Mouse (Mus musculus): ENCODE results near the gene Setd1a. TPM values are rescaled to one million over a fixed set of nuclear protein-coding genes. Genes with fewer than 3 reads are reported as not detected.
"Not testable (repeated sequence)": the region's sequence is repeated elsewhere in the genome, so short reads cannot be mapped to it uniquely, and the experiment has no call there.

Setd1a gene
- 8.9 and 23.2 TPM in 2 replicates for polyA plus RNA-seq (2012; rRNA removed)

DNA sequence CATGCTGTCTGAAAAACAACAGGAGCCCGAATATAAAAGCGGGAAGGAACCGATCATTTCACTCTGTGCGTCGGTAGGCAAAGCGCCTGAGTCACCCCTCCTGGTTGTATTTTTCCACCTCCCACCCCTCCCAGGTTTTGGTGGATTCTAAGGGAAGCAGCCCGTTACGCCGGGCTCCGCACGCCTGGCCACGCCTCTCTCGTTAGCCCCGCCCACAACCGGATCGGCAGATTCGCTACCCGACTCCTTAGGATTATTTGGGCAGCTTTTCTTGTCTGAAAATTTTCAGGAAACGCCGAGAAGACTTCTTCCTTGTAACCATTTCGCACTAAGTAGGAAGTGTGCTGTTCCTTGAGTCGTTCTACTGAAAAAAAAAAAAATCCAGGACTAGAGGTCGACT is at the start of gene Setd1a:
Gene Setd1a, plus strand, starts transcription at position 245 of the 400 bp plus-strand sequence.
- TF ChIP-seq CTCF (IDR thresholded peaks at IDR 0.05; ENCODE audit: borderline replicate concordance, extremely low read depth, insufficient read depth, insufficient read length) (no peak), POLR2A (IDR thresholded peaks at IDR 0.05; ENCODE audit: borderline replicate concordance, extremely low read depth, insufficient read depth, insufficient read length, poor library complexity, severe bottlenecking) (peak; percentile 38; the same call in 1 of the 2 replicates)

DNA sequence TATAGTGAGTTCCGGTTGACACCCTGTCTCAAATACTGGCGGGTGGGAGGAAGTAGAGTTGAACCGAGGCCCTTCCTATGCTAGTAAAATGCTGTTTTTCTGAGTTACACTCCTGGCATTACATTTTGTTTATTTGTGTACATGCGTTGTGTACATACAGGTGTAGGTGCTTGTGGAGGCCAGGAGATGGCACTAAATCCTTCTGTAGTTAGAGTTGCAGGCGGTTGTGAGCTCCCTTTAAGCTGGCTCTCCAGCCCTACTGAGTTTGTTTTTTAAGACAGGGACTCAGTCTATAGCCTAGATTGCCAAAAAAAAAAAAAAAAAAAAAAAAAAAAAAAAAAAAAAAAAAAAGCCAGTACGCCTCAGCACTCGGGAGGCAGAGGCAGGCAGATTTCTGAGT is 48.6 kb upstream of the Setd1a start:
- no peak for DNase-seq (ENCODE audit: low read depth)
- no peak for TF ChIP-seq POLR2A (IDR thresholded peaks at IDR 0.05; ENCODE audit: borderline replicate concordance, extremely low read depth, insufficient read depth, insufficient read length, poor library complexity, severe bottlenecking)
- TF ChIP-seq CTCF (IDR thresholded peaks at IDR 0.05; ENCODE audit: borderline replicate concordance, extremely low read depth, insufficient read depth, insufficient read length): no peak

More for the DNA sequence above, at the start of gene Setd1a:
- peak; percentile 92 for DNase-seq (ENCODE audit: low read depth)

DNA sequence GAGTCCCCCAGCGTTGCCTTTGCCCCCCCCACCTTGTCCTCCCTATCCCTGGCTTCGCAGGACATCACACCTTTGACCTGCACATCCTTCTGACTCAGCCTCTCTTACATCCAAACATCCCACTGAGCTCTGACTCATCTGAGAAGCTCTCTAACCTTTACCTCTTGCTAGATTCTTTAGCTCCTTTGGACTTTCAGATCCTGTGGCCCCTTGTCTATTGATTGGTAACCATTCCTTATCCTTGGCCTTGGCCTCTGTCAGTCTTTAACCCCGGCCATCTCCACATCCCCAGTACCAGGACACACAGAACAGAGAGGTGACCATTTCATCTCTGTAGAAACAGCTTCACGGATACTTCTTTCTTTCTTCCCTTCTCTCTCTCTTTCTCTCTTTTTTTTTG is 46.3 kb upstream of the Setd1a start:
- no peak for DNase-seq (ENCODE audit: low read depth)
- TF ChIP-seq CTCF (IDR thresholded peaks at IDR 0.05; ENCODE audit: borderline replicate concordance, extremely low read depth, insufficient read depth, insufficient read length) (no peak), POLR2A (IDR thresholded peaks at IDR 0.05; ENCODE audit: borderline replicate concordance, extremely low read depth, insufficient read depth, insufficient read length, poor library complexity, severe bottlenecking) (no peak)

DNA sequence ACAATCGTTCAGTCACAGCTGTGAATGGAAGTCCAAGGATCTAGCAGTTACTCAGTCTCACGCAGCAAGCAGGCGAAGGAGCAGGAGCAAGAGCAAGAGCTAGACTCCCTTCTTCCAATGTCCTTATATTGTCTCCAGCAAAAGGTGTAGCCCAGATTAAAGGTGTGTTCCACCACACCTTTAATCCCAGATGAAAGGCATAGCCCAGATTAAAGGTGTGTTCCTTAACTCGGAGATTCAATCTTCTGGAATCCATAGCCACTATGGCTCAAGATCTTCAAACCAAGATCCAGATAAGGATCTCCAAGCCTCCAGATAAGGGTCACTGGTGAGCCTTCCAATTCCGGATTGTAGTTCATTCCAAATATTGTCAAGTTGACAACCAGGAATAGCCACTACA is 44.4 kb upstream of the Setd1a start, which contains the start of gene Ctf2:
Gene Ctf2, minus strand, starts transcription at position 101 of the 400 bp plus-strand sequence.
- not testable (repeated sequence) for DNase-seq (ENCODE audit: low read depth)

DNA sequence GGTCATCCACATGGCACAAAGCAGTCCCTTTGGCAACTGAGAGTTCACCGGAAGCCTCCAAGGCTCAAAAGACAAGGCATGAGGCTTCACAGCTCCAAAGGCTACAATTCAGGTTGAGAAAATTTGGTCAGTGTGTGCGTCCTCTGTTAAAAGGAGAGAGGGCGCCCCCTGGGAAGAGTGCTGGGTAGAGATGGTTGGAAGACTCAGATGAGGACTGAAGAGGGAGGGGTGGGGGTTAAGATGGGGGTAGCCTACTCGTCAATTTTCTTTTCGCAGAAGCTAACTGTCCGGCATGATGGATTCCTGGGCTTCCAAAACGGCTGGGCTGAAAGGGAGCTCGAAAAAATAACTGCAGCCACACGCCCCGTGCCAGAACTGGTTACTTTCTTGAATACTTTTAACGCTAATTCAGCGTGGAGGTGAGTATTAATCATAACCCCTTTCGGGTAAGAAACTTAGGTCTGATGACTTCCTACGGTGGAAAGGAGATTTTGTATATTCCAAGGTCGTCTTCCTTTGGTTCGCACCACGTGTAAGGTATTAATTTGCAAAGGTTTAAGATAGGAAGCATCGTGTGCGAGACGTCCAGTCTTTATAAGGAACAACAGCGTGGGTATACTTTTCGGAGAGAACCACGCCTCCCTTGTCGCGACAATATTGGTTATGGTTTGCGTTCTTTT is 32.0 kb upstream of the Setd1a start, which contains the start of gene Fbxl19:
Gene Fbxl19, plus strand, starts transcription at position 178 of the 680 bp plus-strand sequence.
- DNase-seq (ENCODE audit: low read depth): peak; percentile 88
- TF ChIP-seq POLR2A (IDR thresholded peaks at IDR 0.05; ENCODE audit: borderline replicate concordance, extremely low read depth, insufficient read depth, insufficient read length, poor library complexity, severe bottlenecking): no peak
- TF ChIP-seq CTCF (IDR thresholded peaks at IDR 0.05; ENCODE audit: borderline replicate concordance, extremely low read depth, insufficient read depth, insufficient read length): peak; percentile 63; the same call in 1 of the 2 replicates

DNA sequence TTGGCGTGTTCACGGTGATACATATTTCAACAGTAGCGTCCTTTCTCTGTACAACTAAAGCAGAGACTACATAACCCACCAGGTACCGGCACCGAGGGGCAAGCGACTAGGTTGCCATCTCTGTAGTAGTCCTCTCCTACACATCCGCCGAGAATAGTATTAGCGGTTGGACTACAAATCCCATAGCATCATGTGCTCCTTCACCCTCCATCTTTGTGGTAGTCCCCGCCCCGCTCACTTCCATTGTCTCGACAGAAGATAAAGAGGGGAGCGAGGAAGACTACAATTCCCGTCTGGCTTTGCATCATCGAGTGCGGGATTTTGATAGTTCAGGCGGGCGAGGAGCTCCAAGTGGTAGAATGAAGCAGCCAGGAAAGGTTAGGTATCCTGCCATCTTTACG is 31.2 kb upstream of the Setd1a start:
- TF ChIP-seq CTCF (IDR thresholded peaks at IDR 0.05; ENCODE audit: borderline replicate concordance, extremely low read depth, insufficient read depth, insufficient read length) (no peak), POLR2A (IDR thresholded peaks at IDR 0.05; ENCODE audit: borderline replicate concordance, extremely low read depth, insufficient read depth, insufficient read length, poor library complexity, severe bottlenecking) (no peak; the same call in 1 of the 2 replicates)
- peak; percentile 100 for DNase-seq (ENCODE audit: low read depth)

DNA sequence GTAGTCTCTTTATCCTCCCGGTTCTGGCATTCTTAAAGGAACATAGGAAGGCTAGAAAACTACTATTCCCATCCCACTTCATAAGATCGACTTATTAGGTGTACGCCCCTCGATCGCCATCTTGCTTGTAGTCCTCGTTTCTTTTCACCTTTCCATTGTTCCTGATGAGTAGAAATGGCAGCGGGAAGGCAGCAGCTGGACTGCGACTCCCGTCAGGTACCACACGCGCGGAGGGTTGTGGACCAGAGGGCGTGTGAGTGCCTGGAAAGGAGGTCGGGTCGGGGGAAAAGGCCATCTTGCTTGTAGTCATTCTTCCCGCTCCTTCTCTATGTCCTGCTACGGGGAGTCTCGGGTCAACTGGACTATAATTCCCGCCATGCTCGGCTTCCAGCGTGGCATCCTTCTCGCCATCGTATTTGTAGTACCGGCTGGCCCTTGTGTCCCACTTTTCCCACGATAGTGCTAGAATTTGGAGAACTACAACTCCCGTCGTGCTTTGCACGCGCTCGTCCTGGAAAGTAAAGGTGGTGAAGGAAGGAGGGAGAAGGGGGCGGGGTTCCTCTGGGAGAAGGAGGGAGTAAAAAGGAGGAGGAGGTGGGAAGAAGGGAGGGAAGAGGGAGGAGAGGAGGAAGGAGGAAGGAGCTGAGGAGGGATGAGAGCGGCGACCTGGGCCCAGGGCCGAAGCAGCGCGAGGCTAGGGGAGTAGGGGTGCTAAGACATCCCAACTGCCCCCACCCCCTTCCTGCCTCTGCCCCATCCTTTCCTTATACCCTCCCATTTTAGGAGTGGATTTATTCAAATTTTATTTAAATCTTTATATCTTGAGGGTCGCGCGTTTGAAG is 30.6 kb upstream of the Setd1a start:
- no peak for TF ChIP-seq CTCF (IDR thresholded peaks at IDR 0.05; ENCODE audit: borderline replicate concordance, extremely low read depth, insufficient read depth, insufficient read length)
- TF ChIP-seq POLR2A (IDR thresholded peaks at IDR 0.05; ENCODE audit: borderline replicate concordance, extremely low read depth, insufficient read depth, insufficient read length, poor library complexity, severe bottlenecking): peak; percentile 76; the same call in 1 of the 2 replicates
- peak; percentile 100 for DNase-seq (ENCODE audit: low read depth)

DNA sequence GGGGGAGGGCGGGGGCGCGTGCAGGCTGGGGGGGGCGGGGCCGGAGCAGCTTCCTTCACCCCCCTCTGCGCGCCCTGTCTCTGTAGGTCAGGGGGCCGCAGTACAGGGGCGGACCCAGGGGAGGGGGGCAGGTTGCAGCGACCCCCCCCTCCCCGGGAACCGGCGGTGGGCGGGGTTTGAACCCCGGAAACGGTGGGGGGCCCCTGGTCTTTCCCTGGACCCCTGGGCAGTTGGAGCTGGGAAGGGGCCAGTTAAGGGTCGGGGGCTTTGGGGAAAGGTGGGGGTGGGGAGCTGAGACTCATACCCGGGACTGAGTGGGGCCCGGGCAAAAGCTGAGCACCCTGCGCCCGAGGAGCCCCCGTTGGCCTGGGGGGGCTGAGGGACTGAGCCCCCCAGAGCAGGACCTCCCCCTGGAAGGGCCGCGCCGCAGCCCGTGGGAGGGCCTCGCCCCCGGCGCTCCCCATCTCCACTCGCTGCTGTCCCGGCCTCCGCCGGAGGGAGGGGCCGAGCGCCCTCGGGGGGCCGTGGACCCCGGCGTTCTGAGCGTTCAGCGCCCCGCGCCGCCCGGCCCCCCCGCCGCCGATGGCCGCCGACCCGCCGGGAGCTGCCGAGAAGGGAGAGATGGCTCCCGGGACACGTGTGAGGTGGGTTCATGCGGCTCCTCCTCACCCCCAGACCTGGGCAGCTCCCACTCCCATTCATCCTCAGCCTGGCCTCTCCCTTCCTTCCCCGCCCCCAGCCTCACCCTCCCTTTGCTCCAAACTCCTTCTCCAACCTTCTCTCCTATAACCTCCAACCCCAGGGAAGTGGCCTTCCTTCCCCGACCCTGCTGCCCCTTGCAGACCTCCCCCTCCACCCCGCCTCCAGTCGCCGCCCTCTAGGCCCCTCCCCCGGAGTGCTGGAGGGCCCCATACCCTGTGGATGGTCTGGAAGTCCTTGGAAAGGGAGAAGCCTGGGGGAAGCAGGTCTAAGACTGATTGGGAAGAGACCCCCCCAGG is 29.7 kb upstream of the Setd1a start:
- DNase-seq (ENCODE audit: low read depth): peak; percentile 40
- TF ChIP-seq POLR2A (IDR thresholded peaks at IDR 0.05; ENCODE audit: borderline replicate concordance, extremely low read depth, insufficient read depth, insufficient read length, poor library complexity, severe bottlenecking): no peak
- no peak for TF ChIP-seq CTCF (IDR thresholded peaks at IDR 0.05; ENCODE audit: borderline replicate concordance, extremely low read depth, insufficient read depth, insufficient read length)

DNA sequence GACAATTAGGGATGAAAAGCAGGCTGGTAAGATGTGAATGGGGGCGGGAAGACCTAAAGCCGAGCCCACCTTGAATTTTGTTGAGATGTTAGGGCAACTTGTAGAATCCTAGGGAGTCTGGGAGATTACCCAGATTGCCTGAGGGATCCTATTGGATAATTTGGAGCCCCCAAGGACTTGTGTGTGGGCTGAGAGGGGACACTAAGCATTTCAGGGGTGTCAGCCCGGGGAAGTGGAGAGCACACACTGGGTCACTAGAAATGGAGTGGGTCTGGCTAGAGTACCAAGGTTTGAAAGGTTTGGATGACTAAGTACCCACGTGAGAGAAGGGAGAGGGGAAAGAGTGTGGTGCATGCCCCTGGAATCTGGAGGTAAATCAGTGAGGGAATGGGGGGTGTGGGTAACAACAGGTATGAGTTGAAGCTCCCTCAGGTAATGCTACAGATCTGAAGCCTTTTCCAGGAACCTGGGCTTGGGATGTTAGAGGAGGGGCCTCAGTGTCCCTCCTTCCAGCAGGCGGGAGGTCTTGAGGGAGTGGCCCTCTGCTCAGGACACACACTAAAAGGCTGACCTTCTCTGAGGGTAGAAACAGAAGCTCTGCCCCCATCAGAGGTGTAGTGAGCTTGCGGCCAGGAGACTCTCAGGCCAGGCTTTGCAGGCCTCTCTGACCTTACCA is 28.8 kb upstream of the Setd1a start:
- no peak for DNase-seq (ENCODE audit: low read depth)
- TF ChIP-seq CTCF (IDR thresholded peaks at IDR 0.05; ENCODE audit: borderline replicate concordance, extremely low read depth, insufficient read depth, insufficient read length) (no peak), POLR2A (IDR thresholded peaks at IDR 0.05; ENCODE audit: borderline replicate concordance, extremely low read depth, insufficient read depth, insufficient read length, poor library complexity, severe bottlenecking) (no peak)

DNA sequence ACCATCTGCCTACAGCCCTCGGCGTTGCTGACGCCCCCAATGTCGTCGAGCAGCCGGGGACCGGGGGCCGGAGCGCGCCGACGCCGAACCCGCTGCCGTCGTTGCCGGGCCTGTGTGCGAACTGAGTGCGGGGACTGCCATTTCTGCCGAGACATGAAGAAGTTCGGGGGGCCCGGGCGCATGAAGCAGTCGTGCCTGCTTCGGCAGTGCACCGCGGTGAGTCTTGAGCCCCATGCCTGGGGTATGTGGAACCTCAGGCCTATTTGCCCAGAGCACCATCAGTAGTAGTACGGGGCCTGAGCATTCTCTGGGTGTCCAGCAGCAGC is 28.3 kb upstream of the Setd1a start:
- TF ChIP-seq CTCF (IDR thresholded peaks at IDR 0.05; ENCODE audit: borderline replicate concordance, extremely low read depth, insufficient read depth, insufficient read length): no peak
- TF ChIP-seq POLR2A (IDR thresholded peaks at IDR 0.05; ENCODE audit: borderline replicate concordance, extremely low read depth, insufficient read depth, insufficient read length, poor library complexity, severe bottlenecking): no peak
- DNase-seq (ENCODE audit: low read depth): no peak

All from brain, embryonic 14.5 days (tissue).